Mouse (Mus musculus) heart, postnatal 10 days (tissue): ENCODE measurements around the gene Ubtd1. TPM values are rescaled to one million over a fixed set of nuclear protein-coding genes. Genes with fewer than 3 reads are reported as not detected.
A peak's percentile ranks its signal among the peaks of the same experiment; 100 is the strongest.

Experiments
- DNase-seq, 2 experiments: peaks; one replicate each; pipeline ENCODE4 v3.0.0; 2021
- intact Hi-C: fragments of 180-260 bp; cut with DNase I; formaldehyde crosslinking; loops from one replicate; pipeline ENCODE4 v1.15.1; 2025
- total RNA-seq, 2 experiments: library from RNA; stranded (reverse); gene quantifications; 2 replicates each; pipeline ENCODE4 v1.2.3; 2021

The Ubtd1 gene
- total RNA-seq, 2 experiments from 2014 or later, result 31.4 to 33.8 TPM

- DNase-seq, result peak; percentile 67 to 72
- intact Hi-C loops, result no loop called here
These were observed 35.3 kb downstream of the Ubtd1 start for GRCm38 (mm10) chr19:42016840-42017239.

GRCm38 (mm10) chr19:42017399-42018247 is 36.1 kb downstream of the Ubtd1 start:
- intact Hi-C loops, result no loop called here
- peak; percentile 84 to 86 for DNase-seq

- intact Hi-C loops, result no loop called here
- DNase-seq, result no peak
These were observed 37.5 kb downstream of the Ubtd1 start for GRCm38 (mm10) chr19:42019011-42019522.

GRCm38 (mm10) chr19:42021681-42022541 is 40.3 kb downstream of the Ubtd1 start:
- intact Hi-C loops, result loop anchor here (1.0 kb wide), 1 partner anchor 42 kb away; no protein-coding TSS in a partner anchor

GRCm38 (mm10) chr19:42022542-42022848 is 40.9 kb downstream of the Ubtd1 start:
- intact Hi-C loops, result no loop called here
- peak in 1 of 2 experiments; percentile 28 for DNase-seq

More at GRCm38 (mm10) chr19:42021681-42022541, 40.3 kb downstream of the Ubtd1 start:
- DNase-seq, result peak in 1 of 2 experiments; percentile 56

- intact Hi-C loops, result loop anchor here (2.0 to 5.0 kb wide), 4 partner anchors 43 to 127 kb away; partner anchors contain the start of gene Pgam1
- peak; percentile 90 to 91 for DNase-seq
These were observed 44.6 kb downstream of the Ubtd1 start for GRCm38 (mm10) chr19:42026158-42026557.

GRCm38 (mm10) chr19:42031112-42031511 is 49.5 kb downstream of the Ubtd1 start:
- intact Hi-C loops, result no loop called here
- no peak for DNase-seq

GRCm38 (mm10) chr19:42033611-42034010 is 52.0 kb downstream of the Ubtd1 start:
- no peak for DNase-seq
- intact Hi-C loops, result no loop called here

GRCm38 (mm10) chr19:42034146-42034775 is 52.7 kb downstream of the Ubtd1 start:
- intact Hi-C loops, result no loop called here
- DNase-seq, result peak in 1 of 2 experiments; percentile 29

- intact Hi-C loops, result loop anchor here (1.0 to 5.0 kb wide), 3 partner anchors 34 to 132 kb away; no protein-coding TSS in a partner anchor
- DNase-seq, result no peak
These were observed 53.4 kb downstream of the Ubtd1 start for GRCm38 (mm10) chr19:42034881-42035455.

- intact Hi-C loops, result loop anchor here (1.0 to 5.0 kb wide), 3 partner anchors 34 to 132 kb away; no protein-coding TSS in a partner anchor
These were observed 54.1 kb downstream of the Ubtd1 start, which contains the start of gene Ankrd2 for GRCm38 (mm10) chr19:42035456-42036248. Gene Ankrd2, plus strand, starts transcription at chr19:42036000.

GRCm38 (mm10) chr19:42036357-42036756 is 54.8 kb downstream of the Ubtd1 start:
- intact Hi-C loops, result loop anchor here (5.0 kb wide), 2 partner anchors 116 to 131 kb away; no protein-coding TSS in a partner anchor
- no peak for DNase-seq

More at GRCm38 (mm10) chr19:42035456-42036248, 54.1 kb downstream of the Ubtd1 start, which contains the start of gene Ankrd2:
- DNase-seq, result peak; percentile 87 to 91

- intact Hi-C loops, result loop anchor here (5.0 kb wide), 2 partner anchors 115 to 130 kb away; no protein-coding TSS in a partner anchor
- DNase-seq, result no peak
These were observed 55.7 kb downstream of the Ubtd1 start for GRCm38 (mm10) chr19:42037167-42037702.

GRCm38 (mm10) chr19:42038310-42038709 is 56.7 kb downstream of the Ubtd1 start:
- DNase-seq, result no peak
- intact Hi-C loops, result loop anchor here (5.0 kb wide), 2 partner anchors 114 to 129 kb away; no protein-coding TSS in a partner anchor

GRCm38 (mm10) chr19:42043988-42044387 is 62.4 kb downstream of the Ubtd1 start:
- intact Hi-C loops, result no loop called here
- no peak for DNase-seq

- intact Hi-C loops, result no loop called here
- DNase-seq, result peak; percentile 85 to 87
These were observed 63.9 kb downstream of the Ubtd1 start, which contains the start of gene Hoga1 for GRCm38 (mm10) chr19:42045269-42046102. Gene Hoga1, plus strand, starts transcription at chr19:42045610.

GRCm38 (mm10) chr19:42050251-42050650 is 68.7 kb downstream of the Ubtd1 start:
- no peak for DNase-seq
- intact Hi-C loops, result no loop called here

- intact Hi-C loops, result no loop called here
- no peak for DNase-seq
These were observed 69.8 kb downstream of the Ubtd1 start for GRCm38 (mm10) chr19:42051351-42051750.
